Mouse (Mus musculus) MEL (cell line): Measurements from ENCODE around the gene Il10rb.

Experiments used
- CHD1 ChIP-seq: IDR thresholded peaks from 2 replicates; pipeline ENCODE4 v1.6.1; 2012; ENCODE audit warnings: low read depth, mild to moderate bottlenecking, inconsistent platforms, low read length, improper control_type of control experiment
- CTCF ChIP-seq, 3 experiments: IDR thresholded peaks in 2 of 3; conservative IDR thresholded peaks in 1 of 3; 2 replicates each; pipeline ENCODE4 v1.5.1; 2011 to 2012; ENCODE audit warnings: low read length in 3 of 3, low read depth in 2 of 3, mild to moderate bottlenecking in 2 of 3, improper control_type of control experiment in 1 of 3, inconsistent platforms in 1 of 3, mixed read lengths in 1 of 3, moderate library complexity in 1 of 3; ENCODE audit not compliant: control insufficient read depth in 1 of 3, insufficient read depth in 1 of 3, poor library complexity in 1 of 3, severe bottlenecking in 1 of 3
- E2F4 ChIP-seq: IDR thresholded peaks from 2 replicates; pipeline ENCODE4 v1.6.1; 2011; ENCODE audit warnings: low read depth, low read length, improper control_type of control experiment, borderline replicate concordance
- ELF1 ChIP-seq: IDR thresholded peaks from 2 replicates; pipeline ENCODE4 v1.6.1; 2014; ENCODE audit warnings: low read depth, mild to moderate bottlenecking, inconsistent platforms, low read length, improper control_type of control experiment, moderate library complexity
- EP300 ChIP-seq, 2 experiments: IDR thresholded peaks; 2 replicates each; pipeline ENCODE4 v1.6.1; 2011; ENCODE audit warnings: improper control_type of control experiment in 2 of 2, low read length in 2 of 2, low read depth in 1 of 2, mild to moderate bottlenecking in 1 of 2
- HCFC1 ChIP-seq: IDR thresholded peaks from 2 replicates; pipeline ENCODE4 v1.6.1; 2012; ENCODE audit warnings: low read depth, mild to moderate bottlenecking, inconsistent platforms, low read length, improper control_type of control experiment, moderate library complexity
- JUND ChIP-seq: IDR thresholded peaks from 2 replicates; pipeline ENCODE4 v1.6.1; 2011; ENCODE audit warnings: low read depth, mild to moderate bottlenecking, improper control_type of control experiment, low read length
- MXI1 ChIP-seq: IDR thresholded peaks from 2 replicates; pipeline ENCODE4 v1.6.1; 2011; ENCODE audit warnings: mild to moderate bottlenecking, low read depth, low read length, improper control_type of control experiment
- POLR2A ChIP-seq, 2 experiments: IDR thresholded peaks; 2 replicates each; pipeline ENCODE4 v1.6.1; 2011 to 2012; ENCODE audit warnings: low read length in 2 of 2, mild to moderate bottlenecking in 2 of 2, control low read depth in 1 of 2, improper control_type of control experiment in 1 of 2, low read depth in 1 of 2, moderate library complexity in 1 of 2; ENCODE audit not compliant: control insufficient read depth in 1 of 2, insufficient read depth in 1 of 2, poor library complexity in 1 of 2
- SIN3A ChIP-seq: IDR thresholded peaks from 2 replicates; pipeline ENCODE4 v1.6.1; 2012; ENCODE audit warnings: low read length, improper control_type of control experiment, inconsistent platforms
- TCF12 ChIP-seq: IDR thresholded peaks from 2 replicates; pipeline ENCODE4 v1.6.1; 2014; ENCODE audit warnings: low read depth, mild to moderate bottlenecking, inconsistent platforms, low read length, improper control_type of control experiment, moderate library complexity
- ZC3H11A ChIP-seq: IDR thresholded peaks from 2 replicates; pipeline ENCODE4 v1.6.1; 2012; ENCODE audit warnings: low read depth, mild to moderate bottlenecking, inconsistent platforms, low read length, improper control_type of control experiment

- TF ChIP-seq ELF1 (no peak), POLR2A (IDR thresholded peaks at IDR 0.05; ENCODE audit: control insufficient read depth in 1 of 2, insufficient read depth in 1 of 2, low read depth in 1 of 2, low read length in 2 of 2, poor library complexity in 1 of 2) (no peak), CHD1 (no peak), EP300 (IDR thresholded peaks at IDR 0.05; ENCODE audit: low read depth in 1 of 2, low read length in 2 of 2) (no peak), CTCF (IDR thresholded peaks at IDR 0.05 in 2 of 3, conservative IDR thresholded peaks at IDR 0.05 in 1 of 3; ENCODE audit: control insufficient read depth in 1 of 3, insufficient read depth in 1 of 3, low read depth in 2 of 3, low read length in 3 of 3, poor library complexity in 1 of 3, severe bottlenecking in 1 of 3) (no peak), ZC3H11A (no peak), JUND (no peak), HCFC1 (no peak), E2F4 (no peak), TCF12 (no peak), SIN3A (no peak), MXI1 (no peak)
These were observed 9.6 kb downstream of the Il10rb start for GRCm38 (mm10) chr16:91415391-91416189.
